7 mouse cellular contexts compared by ENCODE assay signal in genomic region chr2:27280920-27281611, GRCm38 (mm10). TPM values are rescaled to one million over a fixed set of nuclear protein-coding genes. Genes with fewer than 3 reads are reported as not detected.
DNase-seq lines count a peak whose midpoint lies in the region; ATAC-seq lines count a peak whose summit lies in the region.

No protein-coding gene starts in this region.

- no peak overlapping the region for H3K4me2 ChIP-seq in hindbrain, embryonic 13.5 days
- no peak overlapping the region for H3K4me2 ChIP-seq in midbrain, embryonic 13.5 days (replicated peaks)

- no peaks in the 10 kb centered on the region for H3K4me1 ChIP-seq in hindbrain, embryonic 13.5 days (replicated peaks)
- no peaks in the 10 kb centered on the region for H3K4me1 ChIP-seq in midbrain, embryonic 13.5 days (replicated peaks)

- peaks cover 69% of the 10 kb centered on the region for H3K36me3 ChIP-seq in hindbrain, embryonic 13.5 days
- peaks cover 77% of the 10 kb centered on the region for H3K36me3 ChIP-seq in midbrain, embryonic 13.5 days

- no peak overlapping the region for H3K9ac ChIP-seq in hindbrain, embryonic 13.5 days
- no peak overlapping the region for H3K9ac ChIP-seq in midbrain, embryonic 13.5 days (replicated peaks)

- WGBS in hindbrain, embryonic 13.5 days = 73% methylated on average over 13 of the region's 13 CpGs
- WGBS in midbrain, embryonic 13.5 days = 72% methylated on average over 13 of the region's 13 CpGs

- no peak overlapping the region for H3K4me3 ChIP-seq in hindbrain, embryonic 13.5 days
- no peak overlapping the region for H3K4me3 ChIP-seq in midbrain, embryonic 13.5 days (replicated peaks)

- H3K9me3 ChIP-seq in hindbrain, embryonic 13.5 days = no peaks in the 10 kb centered on the region
- H3K9me3 ChIP-seq in midbrain, embryonic 13.5 days = no peaks in the 10 kb centered on the region

- peak; percentile 55 for DNase-seq in T-cell, adult 2 months (ENCODE audit: low spot score)
- DNase-seq in cerebellum, adult 11-12 months = peak; percentile 16
- peak; percentile 42 for DNase-seq in left cerebral cortex, adult 11 months (ENCODE audit: low spot score)
- peak; percentile 40 to 73 for DNase-seq in spleen, adult 18-20 months

- no peak overlapping the region for H3K27ac ChIP-seq in hindbrain, embryonic 13.5 days
- H3K27ac ChIP-seq in midbrain, embryonic 13.5 days = no peak overlapping the region

- peak; percentile 55; the same call in 1 of the 2 replicates for ATAC-seq in frontal cortex, adult (ENCODE audit: low TSS enrichment)
- 0 out of 2 replicates have a peak, but pooled peaks have one; percentile 55 for ATAC-seq in hindbrain, embryonic 13.5 days (ENCODE audit: low FRiP score)
- ATAC-seq in midbrain, embryonic 13.5 days = peak; percentile 80

- no peaks in the 10 kb centered on the region for H3K27me3 ChIP-seq in hindbrain, embryonic 13.5 days
- no peaks in the 10 kb centered on the region for H3K27me3 ChIP-seq in midbrain, embryonic 13.5 days

RNA-seq across cellular contexts. Expression of gene Sardh, which starts 32.9 kb away (rescaled TPM):
- 4.8 and 6.6 TPM in 2 replicates for polyA plus RNA-seq in hindbrain, embryonic 13.5 days (2015; fragmentation: Nextera tagmentation; extraction: Ambion mirVana)
- polyA plus RNA-seq in midbrain, embryonic 13.5 days (2015; fragmentation: Nextera tagmentation; extraction: Ambion mirVana) = 2.6 and 3.7 TPM in 2 replicates
